Mouse (Mus musculus): ENCODE results near the gene Samd9l. TPM values are rescaled to one million over a fixed set of nuclear protein-coding genes. Genes with fewer than 3 reads are reported as not detected.
"Not testable (repeated sequence)": the region's sequence is repeated elsewhere in the genome, so short reads cannot be mapped to it uniquely, and the experiment has no call there.

Gene Samd9l
- polyA plus RNA-seq, 1 experiment from 2014 or later, result 0.43 TPM

- not testable (repeated sequence) for ATAC-seq; H3K4me3 ChIP-seq; H3K4me1 ChIP-seq; H3K9ac ChIP-seq; H3K27ac ChIP-seq; H3K27me3 ChIP-seq; H3K36me3 ChIP-seq (ENCODE audit: poor library complexity, severe bottlenecking); H3K4me2 ChIP-seq; H3K9me3 ChIP-seq (replicated peaks)
Observed at GRCm38 (mm10) chr6:3384816-3385215, 14.6 kb downstream of the Samd9l start.

GRCm38 (mm10) chr6:3384115-3384791 is 15.1 kb downstream of the Samd9l start:
- H3K27ac ChIP-seq; H3K36me3 ChIP-seq (ENCODE audit: poor library complexity, severe bottlenecking); H3K4me3 ChIP-seq; H3K4me1 ChIP-seq; H3K27me3 ChIP-seq; H3K4me2 ChIP-seq; ATAC-seq; H3K9ac ChIP-seq; H3K9me3 ChIP-seq (replicated peaks): not testable (repeated sequence)
- 45% methylated on average over 1 of the region's 4 CpGs for WGBS

GRCm38 (mm10) chr6:3379146-3379545 is 20.2 kb downstream of the Samd9l start:
- no peak overlapping the region for H3K4me2 ChIP-seq
- WGBS, result 87% methylated on average over 2 of the region's 2 CpGs
- no peak overlapping the region for H3K9ac ChIP-seq
- H3K27ac ChIP-seq, result no peak overlapping the region
- no peaks in the 10 kb centered on the region for H3K4me1 ChIP-seq
- H3K9me3 ChIP-seq (replicated peaks), result peaks cover 3% of the 10 kb centered on the region; the same call in 1 of the 2 replicates
- H3K4me3 ChIP-seq, result no peak overlapping the region
- H3K27me3 ChIP-seq, result no peaks in the 10 kb centered on the region
- no peak for ATAC-seq
- H3K36me3 ChIP-seq (ENCODE audit: poor library complexity, severe bottlenecking), result no peaks in the 10 kb centered on the region

- H3K4me3 ChIP-seq, result no peak overlapping the region
- no peak overlapping the region for H3K27ac ChIP-seq
- H3K36me3 ChIP-seq (ENCODE audit: poor library complexity, severe bottlenecking), result no peaks in the 10 kb centered on the region
- no peak overlapping the region for H3K9ac ChIP-seq
- WGBS, result 83% methylated on average over 5 of the region's 5 CpGs
- H3K4me1 ChIP-seq, result no peaks in the 10 kb centered on the region
- no peaks in the 10 kb centered on the region for H3K27me3 ChIP-seq
- peaks cover 6% of the 10 kb centered on the region; the same call in 1 of the 2 replicates for H3K9me3 ChIP-seq (replicated peaks)
- H3K4me2 ChIP-seq, result no peak overlapping the region
- ATAC-seq, result no peak
Observed at GRCm38 (mm10) chr6:3376687-3377086, 22.7 kb downstream of the Samd9l start.

- H3K27me3 ChIP-seq, result no peaks in the 10 kb centered on the region
- peaks cover 10% of the 10 kb centered on the region; the same call in 1 of the 2 replicates for H3K9me3 ChIP-seq (replicated peaks)
- H3K36me3 ChIP-seq (ENCODE audit: poor library complexity, severe bottlenecking), result no peaks in the 10 kb centered on the region
- H3K9ac ChIP-seq, result no peak overlapping the region
- ATAC-seq, result no peak
- H3K4me2 ChIP-seq, result no peak overlapping the region
- H3K27ac ChIP-seq, result no peak overlapping the region
- no peaks in the 10 kb centered on the region for H3K4me1 ChIP-seq
- H3K4me3 ChIP-seq, result no peak overlapping the region
- 75% methylated on average over 8 of the region's 8 CpGs for WGBS
Observed at GRCm38 (mm10) chr6:3369527-3369926, 29.8 kb downstream of the Samd9l start.

- H3K9me3 ChIP-seq (replicated peaks); H3K27me3 ChIP-seq; H3K36me3 ChIP-seq (ENCODE audit: poor library complexity, severe bottlenecking); ATAC-seq; H3K27ac ChIP-seq; H3K9ac ChIP-seq; H3K4me1 ChIP-seq; H3K4me3 ChIP-seq; H3K4me2 ChIP-seq: not testable (repeated sequence)
- 84% methylated on average over 1 of the region's 1 CpGs for WGBS
Observed at GRCm38 (mm10) chr6:3365609-3366008, 33.8 kb downstream of the Samd9l start.

GRCm38 (mm10) chr6:3345924-3346597 is 53.3 kb downstream of the Samd9l start:
- H3K27ac ChIP-seq; H3K4me2 ChIP-seq; H3K27me3 ChIP-seq; H3K36me3 ChIP-seq (ENCODE audit: poor library complexity, severe bottlenecking); H3K9me3 ChIP-seq (replicated peaks); H3K9ac ChIP-seq; H3K4me1 ChIP-seq; H3K4me3 ChIP-seq: not testable (repeated sequence)
- 6% methylated on average over 1 of the region's 1 CpGs for WGBS
- ATAC-seq, result 0 out of 2 replicates have a peak, but pooled peaks have one; percentile 30

GRCm38 (mm10) chr6:3345043-3345639 is 54.2 kb downstream of the Samd9l start:
- not testable (repeated sequence) for H3K27me3 ChIP-seq
- WGBS, result no CpG with 5 or more reads among the region's 4 CpGs

GRCm38 (mm10) chr6:3343603-3344247 is 55.6 kb downstream of the Samd9l start:
- H3K36me3 ChIP-seq (ENCODE audit: poor library complexity, severe bottlenecking); H3K9ac ChIP-seq; H3K27me3 ChIP-seq; H3K27ac ChIP-seq; ATAC-seq; H3K4me2 ChIP-seq; H3K4me1 ChIP-seq; H3K4me3 ChIP-seq; H3K9me3 ChIP-seq (replicated peaks): not testable (repeated sequence)
- WGBS, result 86% methylated on average over 1 of the region's 1 CpGs

More at GRCm38 (mm10) chr6:3345043-3345639, 54.2 kb downstream of the Samd9l start:
- not testable (repeated sequence) for H3K36me3 ChIP-seq (ENCODE audit: poor library complexity, severe bottlenecking); ATAC-seq; H3K9ac ChIP-seq; H3K27ac ChIP-seq; H3K4me3 ChIP-seq; H3K4me1 ChIP-seq; H3K9me3 ChIP-seq (replicated peaks); H3K4me2 ChIP-seq

GRCm38 (mm10) chr6:3341479-3341878 is 57.9 kb downstream of the Samd9l start:
- no peak overlapping the region for H3K4me3 ChIP-seq
- no peaks in the 10 kb centered on the region for H3K27me3 ChIP-seq
- ATAC-seq, result no peak
- H3K4me1 ChIP-seq, result no peaks in the 10 kb centered on the region
- no peaks in the 10 kb centered on the region for H3K36me3 ChIP-seq (ENCODE audit: poor library complexity, severe bottlenecking)
- peak overlapping the region; percentile 49 for H3K4me2 ChIP-seq
- H3K27ac ChIP-seq, result no peak overlapping the region
- WGBS, result 48% methylated on average over 5 of the region's 5 CpGs
- no peak overlapping the region for H3K9ac ChIP-seq
- H3K9me3 ChIP-seq (replicated peaks), result no peaks in the 10 kb centered on the region

GRCm38 (mm10) chr6:3340928-3341327 is 58.4 kb downstream of the Samd9l start:
- H3K9me3 ChIP-seq (replicated peaks); H3K27me3 ChIP-seq; H3K4me1 ChIP-seq; H3K27ac ChIP-seq; H3K36me3 ChIP-seq (ENCODE audit: poor library complexity, severe bottlenecking): not testable (repeated sequence)
- Histone ChIP-seq H3K9ac (peak overlapping the region; percentile 37; the same call in 1 of the 2 replicates), H3K4me3 (peak overlapping the region; percentile 21), H3K4me2 (peak overlapping the region; percentile 49)
- ATAC-seq, result peak; percentile 75
- WGBS, result 14% methylated on average over 10 of the region's 10 CpGs

GRCm38 (mm10) chr6:3339131-3339530 is 60.2 kb downstream of the Samd9l start:
- H3K4me1 ChIP-seq, H3K9ac ChIP-seq: not testable (repeated sequence)
- WGBS, result 79% methylated on average over 6 of the region's 6 CpGs

More at GRCm38 (mm10) chr6:3339131-3339530, 60.2 kb downstream of the Samd9l start:
- not testable (repeated sequence) for H3K4me2 ChIP-seq; H3K9me3 ChIP-seq (replicated peaks); H3K27ac ChIP-seq; H3K36me3 ChIP-seq (ENCODE audit: poor library complexity, severe bottlenecking); H3K27me3 ChIP-seq; ATAC-seq; H3K4me3 ChIP-seq
